9 mouse cellular contexts compared by ENCODE assay signal in the genomic region with DNA sequence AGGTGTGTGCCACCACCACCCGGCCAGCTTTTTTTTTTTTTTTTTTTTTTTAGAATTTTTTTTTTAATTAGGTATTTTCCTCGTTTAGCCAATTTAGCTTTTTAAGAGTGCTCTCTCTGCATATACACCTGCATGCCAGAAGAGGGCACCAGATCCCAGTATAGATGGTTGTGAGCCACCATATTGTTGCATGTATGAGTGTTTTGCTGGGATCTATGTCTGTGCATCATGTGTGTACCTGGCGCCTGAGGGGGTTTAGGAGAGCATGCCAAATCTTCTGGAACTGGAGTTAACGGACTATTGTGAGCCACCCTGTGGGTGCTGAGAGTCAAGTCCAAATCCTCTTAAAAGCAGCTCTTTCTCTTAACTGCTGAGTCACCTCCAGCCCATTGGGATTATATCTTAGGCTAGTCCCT. TPM values are rescaled to one million over a fixed set of nuclear protein-coding genes. Genes with fewer than 3 reads are reported as not detected.
DNase-seq lines count a peak whose midpoint lies in the region; ATAC-seq and TF ChIP-seq lines count a peak whose summit lies in the region.
"Had no signal": no experiment of that assay in that cellular context is flagged by ENCODE, and none has a peak within 500 bp of the region (broad histone marks: within the 10 kb centered on the region; RNA-seq: fewer than 3 reads in every experiment).

No protein-coding gene starts in this region.

- H3K27me3 ChIP-seq in midbrain, embryonic 13.5 days, result no peaks in the 10 kb centered on the region
- H3K27me3 ChIP-seq in midbrain, embryonic 16.5 days (ENCODE audit: control insufficient read depth, insufficient read depth, low read depth, low read length), result no peaks in the 10 kb centered on the region
- H3K27me3 ChIP-seq in embryonic facial prominence, embryonic 10.5 days (replicated peaks; ENCODE audit: low read depth, poor library complexity, severe bottlenecking), result no peaks in the 10 kb centered on the region
- H3K27me3 ChIP-seq: midbrain, embryonic 12.5 days had no signal

- H3K4me3 ChIP-seq in midbrain, embryonic 13.5 days (replicated peaks), result no peak overlapping the region
- no peak overlapping the region for H3K4me3 ChIP-seq in midbrain, embryonic 16.5 days (ENCODE audit: low read depth, low read length)
- no peak overlapping the region for H3K4me3 ChIP-seq in embryonic facial prominence, embryonic 10.5 days
- no peak overlapping the region for H3K4me3 ChIP-seq in lung, adult 2 months (replicated peaks; ENCODE audit: extremely low read depth, low read depth, low read length)
- H3K4me3 ChIP-seq: midbrain, embryonic 12.5 days had no signal

- no peak overlapping the region for H3K4me2 ChIP-seq in midbrain, embryonic 13.5 days (replicated peaks)
- H3K4me2 ChIP-seq in midbrain, embryonic 16.5 days (ENCODE audit: low read length), result no peak overlapping the region
- H3K4me2 ChIP-seq: midbrain, embryonic 12.5 days had no signal

- H3K4me1 ChIP-seq in midbrain, embryonic 13.5 days (replicated peaks), result no peaks in the 10 kb centered on the region
- H3K4me1 ChIP-seq in midbrain, embryonic 16.5 days (ENCODE audit: control insufficient read depth, insufficient read depth, low read length), result no peaks in the 10 kb centered on the region
- H3K4me1 ChIP-seq in embryonic facial prominence, embryonic 10.5 days, result no peaks in the 10 kb centered on the region
- no peaks in the 10 kb centered on the region for H3K4me1 ChIP-seq in lung, adult 2 months (ENCODE audit: control insufficient read depth, insufficient read depth, low read length)
- H3K4me1 ChIP-seq: midbrain, embryonic 12.5 days had no signal

- no peak for TF ChIP-seq CTCF in lung, adult 2 months (IDR thresholded peaks at IDR 0.05; ENCODE audit: insufficient read depth, low read length)

- peak; percentile 32 for DNase-seq in adrenal gland, postnatal 14 days
- DNase-seq in adrenal gland, postnatal 10 days, result no peak
- DNase-seq in embryonic facial prominence, embryonic 10.5 days (ENCODE audit: low spot score), result peak; percentile 38
- peak; percentile 26 for DNase-seq in lung, adult 2 months
- no peak for DNase-seq in c-Kit-positive CD71-positive TER-119-positive erythroid progenitor cells, embryonic 14.5 days (ENCODE audit: low spot score)
- DNase-seq in left cerebral cortex, adult 8-10 months (ENCODE audit: low spot score in 2 of 2), result no peak

- 0 out of 2 replicates have a peak, but pooled peaks have one; percentile 48 for ATAC-seq in midbrain, embryonic 13.5 days
- ATAC-seq in midbrain, embryonic 16.5 days, result no peak

- H3K9me3 ChIP-seq in midbrain, embryonic 13.5 days, result no peaks in the 10 kb centered on the region
- H3K9me3 ChIP-seq in midbrain, embryonic 16.5 days (replicated peaks; ENCODE audit: control insufficient read depth, low read length, poor library complexity, severe bottlenecking), result no peaks in the 10 kb centered on the region
- no peaks in the 10 kb centered on the region for H3K9me3 ChIP-seq in embryonic facial prominence, embryonic 10.5 days
- H3K9me3 ChIP-seq: midbrain, embryonic 12.5 days had no signal

- no peak overlapping the region for H3K27ac ChIP-seq in midbrain, embryonic 13.5 days
- H3K27ac ChIP-seq in midbrain, embryonic 16.5 days (ENCODE audit: low read length), result no peak overlapping the region
- no peak overlapping the region for H3K27ac ChIP-seq in embryonic facial prominence, embryonic 10.5 days (replicated peaks)
- H3K27ac ChIP-seq: midbrain, embryonic 12.5 days had no signal

- 73% methylated on average over 4 of the region's 4 CpGs for WGBS in midbrain, embryonic 13.5 days
- 52% methylated on average over 4 of the region's 4 CpGs for whole genome bisulfite sequencing in midbrain, embryonic 16.5 days
- 69% methylated on average over 4 of the region's 4 CpGs for WGBS in embryonic facial prominence, embryonic 10.5 days
- whole genome bisulfite sequencing in lung, adult 2 months, result 53% methylated on average over 4 of the region's 4 CpGs

- H3K9ac ChIP-seq in midbrain, embryonic 13.5 days (replicated peaks), result no peak overlapping the region
- no peak overlapping the region for H3K9ac ChIP-seq in midbrain, embryonic 16.5 days (ENCODE audit: low read depth, low read length)
- H3K9ac ChIP-seq: midbrain, embryonic 12.5 days had no signal

- no peak for TF ChIP-seq POLR2A in lung, adult 2 months (IDR thresholded peaks at IDR 0.05; ENCODE audit: borderline replicate concordance, extremely low read depth, low read depth, low read length)

- peaks cover 31% of the 10 kb centered on the region for H3K36me3 ChIP-seq in midbrain, embryonic 13.5 days
- peaks cover 6% of the 10 kb centered on the region; the same call in 1 of the 2 replicates for H3K36me3 ChIP-seq in midbrain, embryonic 16.5 days (ENCODE audit: control insufficient read depth, insufficient read depth, low read length)
- H3K36me3 ChIP-seq in embryonic facial prominence, embryonic 10.5 days (replicated peaks), result peaks cover 55% of the 10 kb centered on the region

RNA-seq across cellular contexts. Expression of a gene that starts 12.9 kb away (rescaled TPM):
- 0.79 and 1.2 TPM in 2 replicates for total RNA-seq in adrenal gland, postnatal 14 days (2021)
- 1 to 10 TPM in 1 of 2 experiments, under 1 TPM in 1; 0.81 to 1.4 TPM for total RNA-seq in adrenal gland, postnatal 10 days (2021)
- polyA plus RNA-seq in midbrain, embryonic 13.5 days (2015; fragmentation: Nextera tagmentation; extraction: Ambion mirVana), result 8.6 and 10.1 TPM in 2 replicates
- polyA plus RNA-seq in midbrain, embryonic 16.5 days (2015; fragmentation: Nextera tagmentation; extraction: Ambion mirVana), result 22.0 and 25.3 TPM in 2 replicates
- 0.53 and 0.79 TPM in 2 replicates for polyA plus RNA-seq in embryonic facial prominence, embryonic 10.5 days (2016; fragmentation: Nextera tagmentation; extraction: Ambion mirVana)
- polyA plus RNA-seq in lung, adult 2 months (2012; rRNA removed), result 1.6 and 1.8 TPM in 2 replicates
- total RNA-seq in left cerebral cortex, adult 8-10 months (2022), result 10 to 100 TPM; 43.9 to 53.3 (median 48.9) TPM

RNA-seq across cellular contexts. Expression of a gene that starts 17.1 kb away (rescaled TPM):
- 94.3 and 97.0 TPM in 2 replicates for total RNA-seq in adrenal gland, postnatal 14 days (2021)
- 10 to 100 TPM; 86.5 to 90.9 TPM for total RNA-seq in adrenal gland, postnatal 10 days (2021)
- polyA plus RNA-seq in midbrain, embryonic 13.5 days (2015; fragmentation: Nextera tagmentation; extraction: Ambion mirVana), result 155 and 159 TPM in 2 replicates
- polyA plus RNA-seq in midbrain, embryonic 16.5 days (2015; fragmentation: Nextera tagmentation; extraction: Ambion mirVana), result 151 and 153 TPM in 2 replicates
- polyA plus RNA-seq in embryonic facial prominence, embryonic 10.5 days (2016; fragmentation: Nextera tagmentation; extraction: Ambion mirVana), result 158 and 167 TPM in 2 replicates
- 103 and 128 TPM in 2 replicates for polyA plus RNA-seq in lung, adult 2 months (2012; rRNA removed)
- 100 to 1,000 TPM in 2 of 4 experiments, 10 to 100 TPM in 2; 91.0 to 111 (median 98.8) TPM for total RNA-seq in left cerebral cortex, adult 8-10 months (2022)

RNA-seq across cellular contexts. Expression of a gene that starts 27.5 kb away (rescaled TPM):
- 34.8 and 45.9 TPM in 2 replicates for total RNA-seq in adrenal gland, postnatal 14 days (2021)
- 10 to 100 TPM; 36.3 to 49.0 TPM for total RNA-seq in adrenal gland, postnatal 10 days (2021)
- 5.0 and 6.4 TPM in 2 replicates for polyA plus RNA-seq in midbrain, embryonic 13.5 days (2015; fragmentation: Nextera tagmentation; extraction: Ambion mirVana)
- 11.4 and 12.2 TPM in 2 replicates for polyA plus RNA-seq in midbrain, embryonic 16.5 days (2015; fragmentation: Nextera tagmentation; extraction: Ambion mirVana)
- 1.5 and 1.8 TPM in 2 replicates for polyA plus RNA-seq in embryonic facial prominence, embryonic 10.5 days (2016; fragmentation: Nextera tagmentation; extraction: Ambion mirVana)
- 10.6 and 11.8 TPM in 2 replicates for polyA plus RNA-seq in lung, adult 2 months (2012; rRNA removed)
- total RNA-seq in left cerebral cortex, adult 8-10 months (2022), result 10 to 100 TPM; 31.6 to 37.7 (median 34.7) TPM

RNA-seq across cellular contexts. Expression of a gene that starts 39.2 kb away (rescaled TPM):
- total RNA-seq in adrenal gland, postnatal 14 days (2021), result 117 and 127 TPM in 2 replicates
- 100 to 1,000 TPM; 118 to 141 TPM for total RNA-seq in adrenal gland, postnatal 10 days (2021)
- 82.1 and 84.8 TPM in 2 replicates for polyA plus RNA-seq in midbrain, embryonic 13.5 days (2015; fragmentation: Nextera tagmentation; extraction: Ambion mirVana)
- polyA plus RNA-seq in midbrain, embryonic 16.5 days (2015; fragmentation: Nextera tagmentation; extraction: Ambion mirVana), result 87.9 and 93.2 TPM in 2 replicates
- 132 and 137 TPM in 2 replicates for polyA plus RNA-seq in embryonic facial prominence, embryonic 10.5 days (2016; fragmentation: Nextera tagmentation; extraction: Ambion mirVana)
- 44.5 and 48.4 TPM in 2 replicates for polyA plus RNA-seq in lung, adult 2 months (2012; rRNA removed)
- 10 to 100 TPM; 41.3 to 55.7 (median 51.1) TPM for total RNA-seq in left cerebral cortex, adult 8-10 months (2022)

RNA-seq across cellular contexts. Expression of a gene that starts 52.7 kb away (rescaled TPM):
- total RNA-seq in adrenal gland, postnatal 14 days (2021), result 38.5 and 41.6 TPM in 2 replicates
- total RNA-seq in adrenal gland, postnatal 10 days (2021), result 10 to 100 TPM; 36.3 to 40.4 TPM
- polyA plus RNA-seq in midbrain, embryonic 13.5 days (2015; fragmentation: Nextera tagmentation; extraction: Ambion mirVana), result 32.6 and 41.9 TPM in 2 replicates
- 57.3 and 60.9 TPM in 2 replicates for polyA plus RNA-seq in midbrain, embryonic 16.5 days (2015; fragmentation: Nextera tagmentation; extraction: Ambion mirVana)
- 19.3 and 20.0 TPM in 2 replicates for polyA plus RNA-seq in embryonic facial prominence, embryonic 10.5 days (2016; fragmentation: Nextera tagmentation; extraction: Ambion mirVana)
- polyA plus RNA-seq in lung, adult 2 months (2012; rRNA removed), result 90.1 and 92.0 TPM in 2 replicates
- 100 to 1,000 TPM; 108 to 124 (median 117) TPM for total RNA-seq in left cerebral cortex, adult 8-10 months (2022)

Comparison
In these comparisons a context has a peak if more than half of its experiments do, and no peak if none do; other contexts are left out.
1. DNase-seq: peak in adrenal gland, postnatal 14 days (single experiment), embryonic facial prominence, embryonic 10.5 days (single experiment) and lung, adult 2 months (single experiment); none in adrenal gland, postnatal 10 days (single experiment), c-Kit-positive CD71-positive TER-119-positive erythroid progenitor cells, embryonic 14.5 days (single experiment) and left cerebral cortex, adult 8-10 months (0 of 2).